Mouse (Mus musculus) erythroblast, embryonic 14.5 days (primary cell): ENCODE measurements around the gene Defb10.
"Not testable (repeated sequence)": the region's sequence is repeated elsewhere in the genome, so short reads cannot be mapped to it uniquely, and the experiment has no call there.

Experiments used
- GATA1 ChIP-seq: IDR thresholded peaks from 2 replicates; pipeline ENCODE4 v1.6.1; 2012; ENCODE audit warnings: low read length, inconsistent platforms, mixed read lengths
- TAL1 ChIP-seq: IDR thresholded peaks from 3 replicates; pipeline ENCODE4 v1.6.1; 2012; ENCODE audit warnings: low read length, inconsistent platforms, mixed read lengths

- not testable (repeated sequence) for TF ChIP-seq TAL1, GATA1
Measured at GRCm38 (mm10) chr8:21885321-21885720, 26.6 kb downstream of the Defb10 start, which contains the start of gene Defb9.
